Mouse (Mus musculus) MEL (cell line): Measurements from ENCODE around the gene Fam160a1.

Source experiments
- EP300 ChIP-seq, 2 experiments: IDR thresholded peaks; 2 replicates each; pipeline ENCODE4 v1.6.1; 2011; ENCODE audit warnings: improper control_type of control experiment in 2 of 2, low read length in 2 of 2, low read depth in 1 of 2, mild to moderate bottlenecking in 1 of 2
- MAZ ChIP-seq: IDR thresholded peaks from 2 replicates; pipeline ENCODE4 v1.6.1; 2012; ENCODE audit warnings: low read depth, mild to moderate bottlenecking, inconsistent platforms, low read length, improper control_type of control experiment
- POLR2A ChIP-seq, 2 experiments: IDR thresholded peaks; 2 replicates each; pipeline ENCODE4 v1.6.1; 2011 to 2012; ENCODE audit warnings: low read length in 2 of 2, mild to moderate bottlenecking in 2 of 2, control low read depth in 1 of 2, improper control_type of control experiment in 1 of 2, low read depth in 1 of 2, moderate library complexity in 1 of 2; ENCODE audit not compliant: control insufficient read depth in 1 of 2, insufficient read depth in 1 of 2, poor library complexity in 1 of 2
- SIN3A ChIP-seq: IDR thresholded peaks from 2 replicates; pipeline ENCODE4 v1.6.1; 2012; ENCODE audit warnings: low read length, improper control_type of control experiment, inconsistent platforms
- TAL1 ChIP-seq: IDR thresholded peaks from 2 replicates; pipeline ENCODE4 v1.6.1; 2012; ENCODE audit warnings: mild to moderate bottlenecking, inconsistent platforms, low read length, moderate library complexity, mixed read lengths
- USF1 ChIP-seq: IDR thresholded peaks from 2 replicates; pipeline ENCODE4 v1.6.1; 2014; ENCODE audit warnings: low read depth, mild to moderate bottlenecking, inconsistent platforms, low read length, improper control_type of control experiment, moderate library complexity

- TF ChIP-seq EP300 (IDR thresholded peaks at IDR 0.05; ENCODE audit: low read depth in 1 of 2, low read length in 2 of 2) (no peak), USF1 (no peak), MAZ (no peak), POLR2A (IDR thresholded peaks at IDR 0.05; ENCODE audit: control insufficient read depth in 1 of 2, insufficient read depth in 1 of 2, low read depth in 1 of 2, low read length in 2 of 2, poor library complexity in 1 of 2) (no peak), TAL1 (no peak), SIN3A (no peak)
Measured at GRCm38 (mm10) chr3:85858140-85859135, 41.3 kb upstream of the Fam160a1 start.
